Mouse (Mus musculus): ENCODE results near the gene Ddx43.
"Not testable (repeated sequence)": the region's sequence is repeated elsewhere in the genome, so short reads cannot be mapped to it uniquely, and the experiment has no call there.

Ddx43 gene

GRCm38 (mm10) chr9:78395630-78396351, at the start of gene Ddx43:
TSS of gene Ddx43 (plus strand) at chr9:78395777.
- DNase-seq (ENCODE audit: low read depth): peak; percentile 18

- no peak for DNase-seq (ENCODE audit: low read depth)
These were observed 48.6 kb upstream of the Ddx43 start for GRCm38 (mm10) chr9:78347004-78347403.

- not testable (repeated sequence) for DNase-seq (ENCODE audit: low read depth)
These were observed 47.2 kb upstream of the Ddx43 start for GRCm38 (mm10) chr9:78348206-78349004.

- DNase-seq (ENCODE audit: low read depth): not testable (repeated sequence)
These were observed 46.4 kb upstream of the Ddx43 start for GRCm38 (mm10) chr9:78349141-78349540.

- not testable (repeated sequence) for DNase-seq (ENCODE audit: low read depth)
These were observed 45.6 kb upstream of the Ddx43 start for GRCm38 (mm10) chr9:78350007-78350406.

GRCm38 (mm10) chr9:78351504-78352220, 43.9 kb upstream of the Ddx43 start:
- DNase-seq (ENCODE audit: low read depth): no peak

- no peak for DNase-seq (ENCODE audit: low read depth)
These were observed 40.7 kb upstream of the Ddx43 start for GRCm38 (mm10) chr9:78354665-78355578.

GRCm38 (mm10) chr9:78355611-78356010, 40.0 kb upstream of the Ddx43 start, which contains the start of gene Gsta2:
TSS of gene Gsta2 (minus strand) at chr9:78355788.
- no peak for DNase-seq (ENCODE audit: low read depth)

- peak; percentile 52 for DNase-seq (ENCODE audit: low read depth)
These were observed 37.5 kb upstream of the Ddx43 start for GRCm38 (mm10) chr9:78358053-78358452.

GRCm38 (mm10) chr9:78359750-78360483, 35.7 kb upstream of the Ddx43 start:
- DNase-seq (ENCODE audit: low read depth): no peak

- DNase-seq (ENCODE audit: low read depth): no peak
These were observed 35.1 kb upstream of the Ddx43 start for GRCm38 (mm10) chr9:78360484-78360872.

- DNase-seq (ENCODE audit: low read depth): no peak
These were observed 32.2 kb upstream of the Ddx43 start for GRCm38 (mm10) chr9:78363374-78363773.

GRCm38 (mm10) chr9:78364701-78365100, 30.9 kb upstream of the Ddx43 start:
- no peak for DNase-seq (ENCODE audit: low read depth)

- DNase-seq (ENCODE audit: low read depth): no peak
These were observed 29.6 kb upstream of the Ddx43 start for GRCm38 (mm10) chr9:78365850-78366544.

- DNase-seq (ENCODE audit: low read depth): not testable (repeated sequence)
These were observed 27.6 kb upstream of the Ddx43 start, which contains the start of gene Dppa5a for GRCm38 (mm10) chr9:78367959-78368358. TSS of gene Dppa5a (minus strand) at chr9:78368177.

GRCm38 (mm10) chr9:78368671-78369293, 26.8 kb upstream of the Ddx43 start:
- DNase-seq (ENCODE audit: low read depth): no peak

- DNase-seq (ENCODE audit: low read depth): no peak
These were observed 26.2 kb upstream of the Ddx43 start for GRCm38 (mm10) chr9:78369349-78369748.

GRCm38 (mm10) chr9:78369786-78370185, 25.8 kb upstream of the Ddx43 start:
- DNase-seq (ENCODE audit: low read depth): no peak

- no peak for DNase-seq (ENCODE audit: low read depth)
These were observed 24.1 kb upstream of the Ddx43 start for GRCm38 (mm10) chr9:78371441-78371840.

Measured in c-Kit-positive CD71-negative TER-119-negative erythroid progenitor cells, embryonic 14.5 days (primary cell).